Mouse (Mus musculus) embryonic facial prominence, embryonic 12.5 days (tissue): ENCODE measurements around the gene Gm45140. TPM values are rescaled to one million over a fixed set of nuclear protein-coding genes. Genes with fewer than 3 reads are reported as not detected.

ENCODE experiments used
- ATAC-seq: fragments of 200-750 bp; cut with Nextera tagmentation; 2 replicates; pipeline ENCODE4 v1.8.0; 2017; ENCODE audit not compliant: insufficient number of reproducible peaks, insufficient read depth, low FRiP score, low TSS enrichment
- H3K27ac ChIP-seq: fragments of 300-500 bp; sonication (generic); 2 replicates; pipeline ENCODE4 v1.5.1; 2016; ENCODE audit warnings: mild to moderate bottlenecking
- H3K27me3 ChIP-seq: fragments of 300-500 bp; sonication (generic); 2 replicates; pipeline ENCODE4 v1.6.1; 2016; ENCODE audit warnings: mild to moderate bottlenecking, moderate library complexity
- H3K36me3 ChIP-seq: fragments of 300-500 bp; sonication (generic); 2 replicates; pipeline ENCODE4 v1.6.1; 2016; ENCODE audit warnings: mild to moderate bottlenecking
- H3K4me1 ChIP-seq: fragments of 300-500 bp; sonication (generic); 2 replicates; pipeline ENCODE4 v1.6.1; 2016
- H3K4me2 ChIP-seq: fragments of 300-500 bp; sonication (generic); replicated peaks from 2 replicates; pipeline ENCODE4 v1.6.1; 2016; ENCODE audit warnings: mild to moderate bottlenecking, moderate library complexity
- H3K4me3 ChIP-seq: fragments of 300-500 bp; sonication (generic); 2 replicates; pipeline ENCODE4 v1.5.1; 2016; ENCODE audit warnings: mild to moderate bottlenecking
- H3K9ac ChIP-seq: fragments of 300-500 bp; sonication (generic); 2 replicates; pipeline ENCODE4 v1.6.1; 2016; ENCODE audit warnings: mild to moderate bottlenecking, moderate library complexity
- H3K9me3 ChIP-seq: fragments of 300-500 bp; sonication (generic); 2 replicates; pipeline ENCODE4 v1.6.1; 2016; ENCODE audit warnings: mild to moderate bottlenecking, moderate library complexity
- WGBS: fragments of 180-500 bp; shearing (Covaris S2); methylation state at CpG from one replicate; pipeline ENCODE4 v1.1.7; 2016; 5-methylcytosine and 5-hydroxymethylcytosine counted together
- polyA plus RNA-seq: library from polyadenylated mRNA; unstranded; fragments of >200 nt; fragmentation: Nextera tagmentation; extraction: Ambion mirVana; gene quantifications from 2 replicates; pipeline ENCODE4 v1.2.1, GENCODE M21; 2016

Gene Gm45140
- polyA plus RNA-seq, 1 experiment from 2014 or later: 4.2 TPM

DNA sequence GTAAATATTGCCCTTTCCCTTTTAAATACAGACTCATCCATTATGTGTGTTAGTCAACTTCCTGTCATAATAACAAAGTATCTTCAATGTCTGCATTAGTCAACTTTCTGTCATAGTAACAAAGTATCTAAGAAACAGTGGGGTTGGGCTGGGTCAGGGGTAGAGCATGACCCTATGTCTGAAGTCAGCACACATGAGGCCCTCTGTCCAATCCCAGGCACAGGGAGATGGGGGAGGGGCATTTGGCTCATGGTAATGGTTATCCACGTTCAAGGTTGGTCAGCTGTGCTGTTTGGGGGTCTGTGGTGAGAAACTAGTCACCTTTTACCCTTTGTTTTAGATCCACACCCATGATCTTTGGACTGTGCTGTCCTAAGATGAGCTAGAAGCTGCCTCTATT lies 90.3 kb downstream of the Gm45140 start:
- H3K4me2 ChIP-seq: no peak overlapping the region
- no peak overlapping the region for H3K9ac ChIP-seq
- WGBS: 39% methylated on average over 1 of the region's 1 CpGs
- no peaks in the 10 kb centered on the region for H3K27me3 ChIP-seq
- no peaks in the 10 kb centered on the region for H3K4me1 ChIP-seq
- no peak overlapping the region for H3K27ac ChIP-seq
- no peak for ATAC-seq
- H3K4me3 ChIP-seq: no peak overlapping the region
- H3K9me3 ChIP-seq: no peaks in the 10 kb centered on the region
- H3K36me3 ChIP-seq: no peaks in the 10 kb centered on the region

GRCm38 (mm10) chr6:87744632-87745031 lies 91.0 kb downstream of the Gm45140 start:
- H3K9ac ChIP-seq: no peak overlapping the region
- no peak overlapping the region for H3K4me3 ChIP-seq
- H3K36me3 ChIP-seq: no peaks in the 10 kb centered on the region
- H3K4me1 ChIP-seq: no peaks in the 10 kb centered on the region
- 76% methylated on average over 3 of the region's 3 CpGs for WGBS
- no peak overlapping the region for H3K27ac ChIP-seq
- H3K9me3 ChIP-seq: no peaks in the 10 kb centered on the region
- no peak for ATAC-seq
- no peaks in the 10 kb centered on the region for H3K27me3 ChIP-seq
- no peak overlapping the region for H3K4me2 ChIP-seq

GRCm38 (mm10) chr6:87743281-87743680 lies 92.3 kb downstream of the Gm45140 start:
- 75% methylated on average over 5 of the region's 5 CpGs for WGBS
- no peaks in the 10 kb centered on the region for H3K4me1 ChIP-seq
- H3K4me2 ChIP-seq: no peak overlapping the region
- no peaks in the 10 kb centered on the region for H3K27me3 ChIP-seq
- H3K4me3 ChIP-seq: no peak overlapping the region
- H3K36me3 ChIP-seq: no peaks in the 10 kb centered on the region
- no peaks in the 10 kb centered on the region for H3K9me3 ChIP-seq
- no peak overlapping the region for H3K27ac ChIP-seq
- H3K9ac ChIP-seq: no peak overlapping the region
- ATAC-seq: no peak

- Histone ChIP-seq H3K9me3 (no peaks in the 10 kb centered on the region), H3K9ac (no peak overlapping the region), H3K4me1 (no peaks in the 10 kb centered on the region), H3K36me3 (no peaks in the 10 kb centered on the region), H3K27ac (no peak overlapping the region), H3K27me3 (no peaks in the 10 kb centered on the region), H3K4me3 (no peak overlapping the region), H3K4me2 (no peak overlapping the region)
- 70% methylated on average over 5 of the region's 5 CpGs for WGBS
- no peak for ATAC-seq
These were observed 92.8 kb downstream of the Gm45140 start for GRCm38 (mm10) chr6:87742804-87743203.

GRCm38 (mm10) chr6:87741978-87742377 lies 93.6 kb downstream of the Gm45140 start:
- Histone ChIP-seq H3K4me3 (no peak overlapping the region), H3K9ac (no peak overlapping the region), H3K4me2 (no peak overlapping the region), H3K4me1 (no peaks in the 10 kb centered on the region), H3K27me3 (no peaks in the 10 kb centered on the region), H3K9me3 (no peaks in the 10 kb centered on the region), H3K27ac (no peak overlapping the region), H3K36me3 (no peaks in the 10 kb centered on the region)
- WGBS: 86% methylated on average over 8 of the region's 8 CpGs
- ATAC-seq: no peak

DNA sequence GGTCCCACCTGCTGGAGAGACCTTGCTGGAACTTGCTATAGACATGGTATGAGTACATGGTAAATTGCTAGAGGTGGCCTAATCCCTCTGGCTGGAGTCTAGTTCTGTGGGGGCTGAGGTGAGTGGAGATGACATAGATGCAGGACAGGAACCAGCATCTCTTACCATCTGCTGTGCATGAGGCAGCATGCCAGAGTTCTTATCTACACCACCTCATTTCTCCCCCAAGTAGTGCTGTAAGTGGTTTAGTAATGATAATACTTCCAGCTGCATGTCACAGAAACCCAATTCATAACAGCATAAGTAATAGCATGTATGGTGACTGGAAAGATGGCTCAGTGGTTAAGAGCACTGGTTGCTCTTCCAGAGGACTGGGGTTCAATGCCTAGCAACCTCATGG lies 95.1 kb downstream of the Gm45140 start:
- H3K9me3 ChIP-seq: no peaks in the 10 kb centered on the region

DNA sequence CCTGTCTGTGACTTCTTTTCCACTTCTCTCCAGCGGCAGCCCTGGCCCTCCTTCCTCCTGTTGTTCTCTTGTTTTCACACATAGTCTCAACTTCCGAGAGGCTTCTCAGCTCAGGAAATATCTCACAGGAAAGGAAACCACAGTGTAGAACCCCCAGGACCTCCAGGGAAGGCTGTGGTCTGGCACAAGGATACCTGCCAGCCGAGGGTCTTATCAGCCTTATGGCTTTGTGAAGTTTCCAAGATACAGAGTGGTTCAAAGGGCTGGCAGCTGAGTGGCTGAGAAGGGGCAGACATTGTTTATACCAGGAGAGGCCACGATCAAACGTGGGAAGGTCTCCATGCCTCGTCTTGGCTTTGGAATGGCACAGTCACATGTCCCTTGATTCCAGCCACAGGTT lies 95.7 kb downstream of the Gm45140 start:
- ATAC-seq: no peak
- H3K9me3 ChIP-seq: no peaks in the 10 kb centered on the region
- WGBS: 56% methylated on average over 6 of the region's 6 CpGs
- no peaks in the 10 kb centered on the region for H3K36me3 ChIP-seq
- no peak overlapping the region for H3K9ac ChIP-seq
- no peak overlapping the region for H3K4me2 ChIP-seq
- H3K4me3 ChIP-seq: no peak overlapping the region
- no peak overlapping the region for H3K27ac ChIP-seq
- H3K4me1 ChIP-seq: no peaks in the 10 kb centered on the region
- H3K27me3 ChIP-seq: peaks cover 6% of the 10 kb centered on the region

More for the DNA sequence above, 95.1 kb downstream of the Gm45140 start:
- no peak for ATAC-seq
- no peak overlapping the region for H3K27ac ChIP-seq
- H3K36me3 ChIP-seq: no peaks in the 10 kb centered on the region
- H3K4me3 ChIP-seq: no peak overlapping the region
- H3K4me1 ChIP-seq: no peaks in the 10 kb centered on the region
- no peak overlapping the region for H3K9ac ChIP-seq
- H3K4me2 ChIP-seq: no peak overlapping the region
- 0 out of 2 replicates have a peak, but pooled peaks cover under 1% of the 10 kb centered on the region for H3K27me3 ChIP-seq

Other genes with a start within 250 kb of the Gm45140 start
- 3.7 and 4.1 TPM in 2 replicates for gene Prokr1, start 245.1 kb downstream of the Gm45140 start, polyA plus RNA-seq
- 13.6 and 14.0 TPM in 2 replicates for gene Aplf, start 163.6 kb downstream of the Gm45140 start, polyA plus RNA-seq
- gene Efcc1, start 104.9 kb downstream of the Gm45140 start, polyA plus RNA-seq: 1.4 TPM in 2 replicates
- gene Gp9, start 57.7 kb downstream of the Gm45140 start, polyA plus RNA-seq: 2.7 and 3.1 TPM in 2 replicates
- 10.8 and 12.0 TPM in 2 replicates for gene Rab43, start 23.6 kb downstream of the Gm45140 start, polyA plus RNA-seq
- gene Isy1, start 3.0 kb upstream of the Gm45140 start, polyA plus RNA-seq: 55.1 and 60.5 TPM in 2 replicates
- 1,060 and 1,087 TPM in 2 replicates for gene Cnbp, start 15.3 kb upstream of the Gm45140 start, polyA plus RNA-seq
- 176 and 177 TPM in 2 replicates for gene Copg1, start 52.0 kb upstream of the Gm45140 start, polyA plus RNA-seq
- 63.4 and 63.5 TPM in 2 replicates for gene Hmces, start 78.1 kb upstream of the Gm45140 start, polyA plus RNA-seq
- gene H1fx, start 145.8 kb upstream of the Gm45140 start, polyA plus RNA-seq: 88.3 and 117 TPM in 2 replicates
- gene Rab7, start 209.5 kb upstream of the Gm45140 start, polyA plus RNA-seq: 169 and 175 TPM in 2 replicates
- gene Rpn1, start 248.7 kb upstream of the Gm45140 start, polyA plus RNA-seq: 345 and 352 TPM in 2 replicates